In genomic region chr3:30860705-30861104, GRCm38 (mm10) we compare ENCODE assay signal across 15 mouse cellular contexts. TPM values are rescaled to one million over a fixed set of nuclear protein-coding genes. Genes with fewer than 3 reads are reported as not detected.
A peak's percentile ranks its signal among the peaks of the same experiment; 100 is the strongest.
DNase-seq lines count a peak whose midpoint lies in the region; ATAC-seq lines count a peak whose summit lies in the region.
"Had no signal": no experiment of that assay in that cellular context is flagged by ENCODE, and none has a peak within 500 bp of the region (broad histone marks: within the 10 kb centered on the region; RNA-seq: fewer than 3 reads in every experiment).

No protein-coding gene starts in this region.

- DNase-seq in heart, adult 11 months, result peak; percentile 82
- DNase-seq in heart, adult 18-20 months, result no peak
- peak; percentile 10 for DNase-seq in urinary bladder, postnatal 25 days (ENCODE audit: low spot score)
- DNase-seq in urinary bladder, adult 2 months (ENCODE audit: low spot score), result no peak
- no peak for DNase-seq in left cerebral cortex, adult 18-20 months (ENCODE audit: low spot score in 2 of 2)
- no peak for DNase-seq in frontal cortex, postnatal 10 days (ENCODE audit: low spot score in 2 of 2)
- DNase-seq: adrenal gland, postnatal 14 days; cerebellum, adult 18-20 months; cerebellum, adult 9-11 months; cerebellum, postnatal 36 days; gastrocnemius, postnatal 14 days; heart, postnatal 14 days had no signal

- ATAC-seq in granulocyte monocyte progenitor cell, adult 5-6 weeks (replicated peaks; ENCODE audit: poor library complexity, severe bottlenecking), result peak; percentile 66
- ATAC-seq: forebrain, embryonic 15.5 days had no signal

RNA-seq across cellular contexts. Expression of gene Gpr160, which starts 5.0 kb away (rescaled TPM):
- 1 to 10 TPM; 1.5 to 2.6 TPM for total RNA-seq in heart, adult 18-20 months (2021)
- 9.6 and 13.8 TPM in 2 replicates for polyA plus RNA-seq in urinary bladder, adult 2 months (2012; rRNA removed)
- total RNA-seq in granulocyte monocyte progenitor cell, adult 5-6 weeks (2014; fragmentation: Nextera tagmentation), result 62.9 and 64.4 TPM in 2 replicates
- total RNA-seq in granulocyte monocyte progenitor cell, adult 5-6 weeks (2017), result 50.5 and 70.7 TPM in 2 replicates
- total RNA-seq in left cerebral cortex, adult 18-20 months (2021), result under 1 TPM; 0.75 to 0.88 TPM
- total RNA-seq: MEL had no signal

Comparison
In these comparisons a context has a peak if more than half of its experiments do, and no peak if none do; other contexts are left out.
1. DNase-seq: peak in heart, adult 11 months (single experiment) and urinary bladder, postnatal 25 days (single experiment); none in heart, adult 18-20 months (0 of 2), urinary bladder, adult 2 months (single experiment), left cerebral cortex, adult 18-20 months (0 of 2) and frontal cortex, postnatal 10 days (0 of 2).
2. RNA of gene Gpr160, which starts 5.0 kb away (total RNA-seq): 50.5 to 70.7 TPM in granulocyte monocyte progenitor cell, adult 5-6 weeks; 1.5 to 2.6 TPM in heart, adult 18-20 months and 0.75 to 0.88 TPM in left cerebral cortex, adult 18-20 months; every median in the first group is over 10 times any median in the second.